Mouse (Mus musculus) midbrain, embryonic 16.5 days (tissue): ENCODE measurements around the gene Pml. TPM values are rescaled to one million over a fixed set of nuclear protein-coding genes. Genes with fewer than 3 reads are reported as not detected.

Experiments
- ATAC-seq: fragments of 200-750 bp; cut with Nextera tagmentation; 2 replicates; pipeline ENCODE4 v1.8.0; 2017; ENCODE audit warnings: moderate TSS enrichment
- H3K27ac ChIP-seq: fragments of 300-500 bp; sonication (generic); 2 replicates; pipeline ENCODE4 v1.5.1; 2014; ENCODE audit warnings: mild to moderate bottlenecking, low read length, mixed read lengths
- H3K27me3 ChIP-seq: fragments of 300-500 bp; sonication (generic); 2 replicates; pipeline ENCODE4 v1.6.1; 2014; ENCODE audit warnings: low read depth, low read length, mixed read lengths; ENCODE audit not compliant: control insufficient read depth, insufficient read depth
- H3K36me3 ChIP-seq: fragments of 300-500 bp; sonication (generic); 2 replicates; pipeline ENCODE4 v1.6.1; 2014; ENCODE audit warnings: mild to moderate bottlenecking, low read length, moderate library complexity, mixed read lengths; ENCODE audit not compliant: control insufficient read depth, insufficient read depth
- H3K4me1 ChIP-seq: fragments of 300-500 bp; sonication (generic); 2 replicates; pipeline ENCODE4 v1.6.1; 2014; ENCODE audit warnings: mild to moderate bottlenecking, low read length, mixed read lengths; ENCODE audit not compliant: control insufficient read depth, insufficient read depth
- H3K4me2 ChIP-seq: fragments of 300-500 bp; sonication (generic); 2 replicates; pipeline ENCODE4 v1.6.1; 2014; ENCODE audit warnings: mild to moderate bottlenecking, low read length, mixed read lengths
- H3K4me3 ChIP-seq: fragments of 300-500 bp; sonication (generic); 2 replicates; pipeline ENCODE4 v1.5.1; 2014; ENCODE audit warnings: low read depth, mild to moderate bottlenecking, low read length, moderate library complexity, mixed read lengths
- H3K9ac ChIP-seq: fragments of 300-500 bp; sonication (generic); 2 replicates; pipeline ENCODE4 v1.6.1; 2014; ENCODE audit warnings: low read depth, low read length, mixed read lengths
- H3K9me3 ChIP-seq: fragments of 300-500 bp; sonication (generic); replicated peaks from 2 replicates; pipeline ENCODE4 v1.6.1; 2014; ENCODE audit warnings: mild to moderate bottlenecking, low read length, mixed read lengths; ENCODE audit not compliant: control insufficient read depth, poor library complexity, severe bottlenecking
- WGBS: fragments of 180-500 bp; shearing (Covaris S2); extraction: QIAGEN DNeasy Blood & Tissue Kit; methylation state at CpG from one replicate; pipeline ENCODE4 v1.1.7; 2014; 5-methylcytosine and 5-hydroxymethylcytosine counted together
- polyA plus RNA-seq: library from polyadenylated mRNA; unstranded; fragments of >200 nt; fragmentation: Nextera tagmentation; extraction: Ambion mirVana; gene quantifications from 2 replicates; pipeline ENCODE4 v1.2.1, GENCODE M21; 2015

Pml gene
- polyA plus RNA-seq = 3.5 and 3.9 TPM in 2 replicates

- no peaks in the 10 kb centered on the region for H3K9me3 ChIP-seq
- peak within 1 kb of the TSS; percentile 62 for H3K4me2 ChIP-seq
- WGBS = under 1% methylated on average over 16 of the region's 16 CpGs
- H3K27ac ChIP-seq = peak within 1 kb of the TSS; percentile 23; the same call in 1 of the 2 replicates
- no peak for ATAC-seq
- peak within 1 kb of the TSS; percentile 53 for H3K9ac ChIP-seq
- peaks cover 17% of the 10 kb centered on the region for H3K4me1 ChIP-seq
- no peaks in the 10 kb centered on the region for H3K27me3 ChIP-seq
- peak within 1 kb of the TSS; percentile 34 for H3K4me3 ChIP-seq
- H3K36me3 ChIP-seq = no peaks in the 10 kb centered on the region
These were observed at the start of gene Pml for GRCm38 (mm10) chr9:58249592-58250192. Pml (minus strand) TSS chr9:58249786.

- Histone ChIP-seq H3K36me3 (no peaks in the 10 kb centered on the region), H3K4me3 (no peak overlapping the region), H3K4me1 (no peaks in the 10 kb centered on the region), H3K9me3 (no peaks in the 10 kb centered on the region), H3K27me3 (no peaks in the 10 kb centered on the region), H3K9ac (no peak overlapping the region), H3K27ac (no peak overlapping the region), H3K4me2 (no peak overlapping the region)
- 77% methylated on average over 4 of the region's 4 CpGs for WGBS
- no peak for ATAC-seq
These were observed 48.4 kb upstream of the Pml start for GRCm38 (mm10) chr9:58297961-58298477.

- Histone ChIP-seq H3K4me1 (no peaks in the 10 kb centered on the region), H3K27ac (no peak overlapping the region), H3K4me2 (no peak overlapping the region), H3K27me3 (no peaks in the 10 kb centered on the region), H3K9me3 (no peaks in the 10 kb centered on the region), H3K9ac (no peak overlapping the region), H3K4me3 (no peak overlapping the region), H3K36me3 (no peaks in the 10 kb centered on the region)
- no peak for ATAC-seq
- whole genome bisulfite sequencing = 93% methylated on average over 6 of the region's 6 CpGs
These were observed 47.5 kb upstream of the Pml start for GRCm38 (mm10) chr9:58297065-58297464.

- Histone ChIP-seq H3K9me3 (no peaks in the 10 kb centered on the region), H3K36me3 (no peaks in the 10 kb centered on the region), H3K4me3 (no peak overlapping the region), H3K4me1 (no peaks in the 10 kb centered on the region), H3K27ac (0 out of 2 replicates have a peak overlapping the region, but pooled peaks have one; percentile 18), H3K9ac (no peak overlapping the region), H3K27me3 (no peaks in the 10 kb centered on the region), H3K4me2 (no peak overlapping the region)
- ATAC-seq = no peak
- WGBS = 18% methylated on average over 9 of the region's 9 CpGs
These were observed 46.3 kb upstream of the Pml start for GRCm38 (mm10) chr9:58295766-58296361.

GRCm38 (mm10) chr9:58295345-58295744 lies 45.8 kb upstream of the Pml start:
- Histone ChIP-seq H3K36me3 (no peaks in the 10 kb centered on the region), H3K27me3 (no peaks in the 10 kb centered on the region), H3K4me3 (no peak overlapping the region), H3K4me2 (no peak overlapping the region), H3K9me3 (no peaks in the 10 kb centered on the region), H3K9ac (no peak overlapping the region), H3K4me1 (no peaks in the 10 kb centered on the region), H3K27ac (no peak overlapping the region)
- no peak for ATAC-seq
- WGBS = 79% methylated on average over 3 of the region's 3 CpGs

GRCm38 (mm10) chr9:58294527-58294926 lies 44.9 kb upstream of the Pml start:
- H3K4me3 ChIP-seq = no peak overlapping the region
- 40% methylated on average over 7 of the region's 7 CpGs for WGBS
- H3K4me1 ChIP-seq = no peaks in the 10 kb centered on the region
- H3K36me3 ChIP-seq = no peaks in the 10 kb centered on the region
- H3K4me2 ChIP-seq = no peak overlapping the region
- no peak overlapping the region for H3K27ac ChIP-seq
- H3K9me3 ChIP-seq = no peaks in the 10 kb centered on the region
- no peak for ATAC-seq
- no peak overlapping the region for H3K9ac ChIP-seq
- no peaks in the 10 kb centered on the region for H3K27me3 ChIP-seq

- no peak overlapping the region for H3K9ac ChIP-seq
- no peak overlapping the region for H3K4me2 ChIP-seq
- no peaks in the 10 kb centered on the region for H3K9me3 ChIP-seq
- ATAC-seq = no peak
- H3K36me3 ChIP-seq = no peaks in the 10 kb centered on the region
- H3K27me3 ChIP-seq = no peaks in the 10 kb centered on the region
- no peak overlapping the region for H3K4me3 ChIP-seq
- H3K27ac ChIP-seq = no peak overlapping the region
- WGBS = 80% methylated on average over 2 of the region's 2 CpGs
- no peaks in the 10 kb centered on the region for H3K4me1 ChIP-seq
These were observed 40.3 kb upstream of the Pml start for GRCm38 (mm10) chr9:58289901-58290300.

- 88% methylated on average over 1 of the region's 1 CpGs for WGBS
- Histone ChIP-seq H3K4me1 (no peaks in the 10 kb centered on the region), H3K36me3 (no peaks in the 10 kb centered on the region), H3K27ac (no peak overlapping the region), H3K4me3 (no peak overlapping the region), H3K27me3 (no peaks in the 10 kb centered on the region), H3K9ac (no peak overlapping the region), H3K4me2 (no peak overlapping the region), H3K9me3 (no peaks in the 10 kb centered on the region)
- no peak for ATAC-seq
These were observed 39.5 kb upstream of the Pml start for GRCm38 (mm10) chr9:58289090-58289489.

- H3K36me3 ChIP-seq = no peaks in the 10 kb centered on the region
- no peaks in the 10 kb centered on the region for H3K27me3 ChIP-seq
- H3K9ac ChIP-seq = no peak overlapping the region
- H3K4me2 ChIP-seq = no peak overlapping the region
- no peak overlapping the region for H3K4me3 ChIP-seq
- ATAC-seq = no peak
- 78% methylated on average over 7 of the region's 7 CpGs for WGBS
- no peaks in the 10 kb centered on the region for H3K9me3 ChIP-seq
- H3K27ac ChIP-seq = no peak overlapping the region
- H3K4me1 ChIP-seq = peaks cover 5% of the 10 kb centered on the region; the same call in 1 of the 2 replicates
These were observed 33.8 kb upstream of the Pml start for GRCm38 (mm10) chr9:58283431-58283830.
